Mouse (Mus musculus) spleen, adult 2 months (tissue): Measurements from ENCODE around the gene Shc1. TPM values are rescaled to one million over a fixed set of nuclear protein-coding genes. Genes with fewer than 3 reads are reported as not detected.
A peak's percentile ranks its signal among the peaks of the same experiment; 100 is the strongest.

Source experiments
- DNase-seq, 2 experiments: peaks; one replicate each; pipeline versions ENCODE4 v3.0.0 to v3.0.0-alpha.2; 2012 to 2021; ENCODE audit warnings: low spot score in 2 of 2, low read depth in 1 of 2
- H3K27ac ChIP-seq: fragments of 200-500 bp; 2 replicates; pipeline ENCODE4 v1.5.1; 2012; ENCODE audit warnings: low read length, inconsistent platforms; ENCODE audit not compliant: insufficient read depth
- H3K27me3 ChIP-seq: fragments of 200-500 bp; 2 replicates; pipeline ENCODE4 v1.6.1; 2012; ENCODE audit warnings: mild to moderate bottlenecking, moderate library complexity, low read length, inconsistent platforms; ENCODE audit not compliant: control insufficient read depth, insufficient read depth
- H3K36me3 ChIP-seq: fragments of 200-500 bp; 2 replicates; pipeline ENCODE4 v1.6.1; 2012; ENCODE audit warnings: mild to moderate bottlenecking, low read length, inconsistent platforms; ENCODE audit not compliant: control insufficient read depth, insufficient read depth
- H3K4me1 ChIP-seq: fragments of 200-500 bp; 2 replicates; pipeline ENCODE4 v1.6.1; 2011; ENCODE audit warnings: inconsistent platforms; ENCODE audit not compliant: control insufficient read depth, insufficient read depth, insufficient read length
- H3K4me3 ChIP-seq: fragments of 200-500 bp; 2 replicates; pipeline ENCODE4 v1.5.1; 2011; ENCODE audit warnings: mild to moderate bottlenecking, inconsistent platforms; ENCODE audit not compliant: insufficient read depth, insufficient read length; ENCODE audit errors: extremely low read depth
- CTCF ChIP-seq: fragments of 200-500 bp; IDR thresholded peaks from 2 replicates; pipeline ENCODE4 v1.5.1; 2011; ENCODE audit warnings: mild to moderate bottlenecking, inconsistent platforms; ENCODE audit not compliant: insufficient read depth, insufficient read length, insufficient replicate concordance; ENCODE audit errors: extremely low read depth
- POLR2A ChIP-seq: fragments of 200-500 bp; IDR thresholded peaks from 2 replicates; pipeline ENCODE4 v1.6.1; 2011; ENCODE audit warnings: low read depth, low read length, inconsistent platforms
- WGBS: fragments of 180-500 bp; shearing (Covaris S2); methylation state at CpG from one replicate; pipeline ENCODE4 v1.1.7; 2018; 5-methylcytosine and 5-hydroxymethylcytosine counted together
- polyA plus RNA-seq: library from polyadenylated mRNA; depleted of rRNA; stranded (reverse); fragments of >200 nt; gene quantifications from 2 replicates; pipeline ENCODE4 v1.2.3, GENCODE M21; 2012

Gene Shc1
- polyA plus RNA-seq, 1 experiment, result 49.0 TPM

DNA sequence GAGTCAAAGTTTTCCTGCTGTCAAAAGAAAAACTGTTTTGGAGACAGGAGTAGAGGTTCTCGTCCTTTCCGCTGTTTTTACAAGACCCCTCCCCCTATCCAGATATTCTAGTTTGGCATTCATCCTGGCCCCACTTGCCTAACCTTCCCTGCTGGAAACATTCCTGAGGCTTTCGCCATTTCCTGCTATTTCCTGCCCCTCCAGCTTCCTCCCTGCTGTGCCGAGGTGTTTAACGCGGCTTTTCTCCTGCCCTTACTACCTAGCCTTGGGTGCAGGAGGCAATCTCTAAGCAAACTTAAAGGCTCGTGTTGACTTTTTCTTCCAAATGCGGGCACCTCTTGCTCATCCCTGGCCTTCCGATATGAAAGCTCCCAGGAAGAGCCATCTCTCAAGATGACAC is 1.3 kb downstream of the Shc1 start:
- 32% methylated on average over 9 of the region's 9 CpGs for WGBS
- H3K27me3 ChIP-seq, result no peaks in the 10 kb centered on the region
- H3K36me3 ChIP-seq, result peaks cover 11% of the 10 kb centered on the region
- DNase-seq, result no peak
- TF ChIP-seq CTCF (no peak), POLR2A (no peak)
- peak overlapping the region; percentile 75 for H3K27ac ChIP-seq
- H3K4me1 ChIP-seq, result peaks cover 9% of the 10 kb centered on the region; the same call in 1 of the 2 replicates
- H3K4me3 ChIP-seq, result peak overlapping the region; percentile 74; the same call in 1 of the 2 replicates

DNA sequence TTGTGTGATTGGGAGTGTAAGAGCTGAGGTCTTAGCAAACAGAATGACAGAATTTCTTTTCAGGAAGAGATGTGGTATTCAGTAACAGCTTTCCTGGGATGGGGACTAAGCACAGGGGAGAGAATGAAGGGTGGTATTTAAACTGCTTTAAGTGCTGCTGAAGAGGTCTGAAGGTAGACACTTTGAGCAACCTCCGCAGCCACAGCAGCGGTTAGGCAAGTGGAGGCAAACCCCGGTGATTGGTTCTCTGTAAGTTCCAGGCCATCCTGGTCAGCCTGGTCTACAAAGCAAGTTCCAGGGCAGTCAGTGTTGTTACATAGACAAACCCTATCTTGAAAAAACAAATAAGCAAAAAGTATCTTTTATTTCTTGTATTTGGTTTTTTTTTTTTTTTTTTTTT is 1.7 kb downstream of the Shc1 start:
- no peak for DNase-seq
- no peak for TF ChIP-seq CTCF
- TF ChIP-seq POLR2A, result no peak
- Histone ChIP-seq H3K27me3 (no peaks in the 10 kb centered on the region), H3K4me1 (peaks cover 9% of the 10 kb centered on the region; the same call in 1 of the 2 replicates), H3K4me3 (peak overlapping the region; percentile 74; the same call in 1 of the 2 replicates), H3K36me3 (peaks cover 14% of the 10 kb centered on the region), H3K27ac (peak overlapping the region; percentile 75)
- 74% methylated on average over 3 of the region's 3 CpGs for WGBS

DNA sequence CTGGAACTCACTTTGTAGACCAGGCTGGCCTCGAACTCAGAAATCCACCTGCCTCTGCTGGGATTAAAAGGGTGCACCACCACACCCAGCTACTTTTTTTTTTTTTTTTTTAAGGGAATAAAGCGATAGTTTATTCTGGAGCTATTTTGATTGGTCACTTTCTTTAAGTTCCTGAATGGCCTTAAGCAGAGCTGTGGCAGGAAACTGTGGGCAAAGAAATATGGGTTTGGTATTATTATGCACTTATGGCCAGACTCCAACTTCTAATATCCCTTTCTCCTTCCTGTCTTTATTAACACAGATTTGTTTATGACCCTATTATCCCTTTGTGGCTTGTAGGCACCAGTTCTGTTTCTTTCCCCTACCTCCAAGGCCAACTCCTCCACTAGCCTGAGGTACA is 2.2 kb downstream of the Shc1 start:
- Histone ChIP-seq H3K4me1 (peaks cover 9% of the 10 kb centered on the region; the same call in 1 of the 2 replicates), H3K27me3 (no peaks in the 10 kb centered on the region), H3K27ac (0 out of 2 replicates have a peak overlapping the region, but pooled peaks have one; percentile 59), H3K4me3 (no peak overlapping the region), H3K36me3 (peaks cover 14% of the 10 kb centered on the region)
- TF ChIP-seq POLR2A (no peak), CTCF (no peak)
- 56% methylated on average over 2 of the region's 2 CpGs for WGBS
- DNase-seq, result no peak

DNA sequence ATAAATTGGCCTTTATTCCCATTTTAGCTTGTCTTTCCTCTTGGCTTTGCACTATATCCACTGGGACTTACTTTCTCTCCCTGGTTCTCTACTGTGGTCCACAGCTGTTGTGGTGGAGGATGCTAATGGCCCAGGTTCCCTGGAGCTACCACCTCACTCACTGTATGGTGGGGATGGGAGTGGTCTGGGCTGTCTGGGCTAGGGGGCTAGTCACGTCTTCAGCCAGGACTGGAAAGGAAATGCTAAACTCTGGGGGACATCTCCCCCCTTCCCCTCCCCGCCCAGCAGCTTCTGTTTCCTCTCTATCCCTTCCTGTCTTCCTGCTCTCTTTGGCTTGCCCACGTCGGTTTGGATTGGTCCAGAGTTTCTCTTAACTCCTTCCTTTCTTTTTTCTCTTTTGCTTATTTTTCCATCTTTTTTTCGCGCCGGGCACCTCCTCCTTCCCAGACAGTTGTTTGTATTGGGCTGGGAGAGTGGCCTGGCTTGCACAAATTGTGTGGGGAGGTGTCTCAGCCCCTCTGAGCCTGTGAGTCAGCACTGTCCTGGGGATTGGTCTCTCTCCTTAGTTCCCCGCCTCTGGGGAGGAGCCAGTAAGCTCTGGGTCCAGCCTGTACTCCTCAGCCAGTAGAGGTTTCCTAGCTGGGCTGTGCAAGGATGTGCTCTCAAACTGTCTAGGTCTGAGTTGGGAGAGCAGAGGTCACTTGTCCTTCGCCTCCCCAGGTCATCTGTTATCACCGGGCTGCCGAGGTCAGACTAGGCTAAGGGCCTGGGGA is 2.9 kb downstream of the Shc1 start:
- TF ChIP-seq POLR2A, result no peak
- no peak for TF ChIP-seq CTCF
- Histone ChIP-seq H3K4me1 (peaks cover 9% of the 10 kb centered on the region; the same call in 1 of the 2 replicates), H3K27ac (peak overlapping the region; percentile 59), H3K27me3 (no peaks in the 10 kb centered on the region), H3K36me3 (peaks cover 14% of the 10 kb centered on the region), H3K4me3 (no peak overlapping the region)
- no peak for DNase-seq
- WGBS, result 44% methylated on average over 11 of the region's 11 CpGs

- Histone ChIP-seq H3K27ac (peak overlapping the region; percentile 13; the same call in 1 of the 2 replicates), H3K27me3 (no peaks in the 10 kb centered on the region), H3K4me3 (no peak overlapping the region), H3K36me3 (peaks cover 17% of the 10 kb centered on the region), H3K4me1 (peaks cover 9% of the 10 kb centered on the region; the same call in 1 of the 2 replicates)
- WGBS, result 63% methylated on average over 22 of the region's 22 CpGs
- TF ChIP-seq POLR2A, result no peak
- no peak for TF ChIP-seq CTCF
- no peak for DNase-seq
These were observed 3.7 kb downstream of the Shc1 start for GRCm38 (mm10) chr3:89421810-89422473.

GRCm38 (mm10) chr3:89422556-89423205 is 4.4 kb downstream of the Shc1 start:
- no peak for TF ChIP-seq CTCF
- no peak for TF ChIP-seq POLR2A

More at GRCm38 (mm10) chr3:89422556-89423205, 4.4 kb downstream of the Shc1 start:
- Histone ChIP-seq H3K27ac (no peak overlapping the region), H3K36me3 (peaks cover 24% of the 10 kb centered on the region), H3K4me1 (peaks cover 9% of the 10 kb centered on the region; the same call in 1 of the 2 replicates), H3K27me3 (no peaks in the 10 kb centered on the region), H3K4me3 (no peak overlapping the region)
- no peak for DNase-seq
- WGBS, result 54% methylated on average over 6 of the region's 6 CpGs
